Mouse (Mus musculus) liver, embryonic 12.5 days (tissue): ENCODE results near the gene Rbpms2. TPM values are rescaled to one million over a fixed set of nuclear protein-coding genes. Genes with fewer than 3 reads are reported as not detected.

Source experiments
- ATAC-seq: fragments of 200-750 bp; cut with Nextera tagmentation; 2 replicates; pipeline ENCODE4 v1.8.0; 2017; ENCODE audit warnings: moderate number of reproducible peaks, mild to moderate bottlenecking, moderate library complexity
- H3K27ac ChIP-seq: fragments of 300-500 bp; sonication (generic); 2 replicates; pipeline ENCODE4 v1.5.1; 2016; ENCODE audit warnings: mild to moderate bottlenecking
- H3K27me3 ChIP-seq: fragments of 300-500 bp; sonication (generic); replicated peaks from 2 replicates; pipeline ENCODE4 v1.6.1; 2016; ENCODE audit warnings: mild to moderate bottlenecking, moderate library complexity
- H3K36me3 ChIP-seq: fragments of 300-500 bp; sonication (generic); 2 replicates; pipeline ENCODE4 v1.6.1; 2016; ENCODE audit warnings: mild to moderate bottlenecking, moderate library complexity
- H3K4me1 ChIP-seq: fragments of 300-500 bp; sonication (generic); 2 replicates; pipeline ENCODE4 v1.6.1; 2016
- H3K4me2 ChIP-seq: fragments of 300-500 bp; sonication (generic); 2 replicates; pipeline ENCODE4 v1.6.1; 2016; ENCODE audit warnings: mild to moderate bottlenecking, moderate library complexity
- H3K4me3 ChIP-seq: fragments of 300-500 bp; sonication (generic); 2 replicates; pipeline ENCODE4 v1.5.1; 2016; ENCODE audit warnings: mild to moderate bottlenecking, moderate library complexity
- H3K9ac ChIP-seq: fragments of 300-500 bp; sonication (generic); 2 replicates; pipeline ENCODE4 v1.6.1; 2016; ENCODE audit warnings: mild to moderate bottlenecking, moderate library complexity
- H3K9me3 ChIP-seq: fragments of 300-500 bp; sonication (generic); replicated peaks from 2 replicates; pipeline ENCODE4 v1.6.1; 2016; ENCODE audit warnings: mild to moderate bottlenecking, moderate library complexity
- WGBS: fragments of 180-500 bp; shearing (Covaris S2); methylation state at CpG from one replicate; pipeline ENCODE4 v1.1.7; 2016; ENCODE audit not compliant: insufficient replicate concordance; 5-methylcytosine and 5-hydroxymethylcytosine counted together
- polyA plus RNA-seq: library from polyadenylated mRNA; unstranded; fragments of >200 nt; fragmentation: Nextera tagmentation; extraction: Ambion mirVana; gene quantifications from 2 replicates; pipeline ENCODE4 v1.2.1, GENCODE M21; 2016

Rbpms2 gene
- polyA plus RNA-seq, 1 experiment from 2014 or later: 19.3 TPM

- Histone ChIP-seq H3K27me3 (no peaks in the 10 kb centered on the region), H3K4me2 (no peak overlapping the region), H3K9me3 (no peaks in the 10 kb centered on the region), H3K4me1 (no peaks in the 10 kb centered on the region), H3K27ac (no peak overlapping the region), H3K4me3 (no peak overlapping the region), H3K9ac (no peak overlapping the region), H3K36me3 (peaks cover 66% of the 10 kb centered on the region)
- WGBS: 88% methylated on average over 24 of the region's 24 CpGs
- ATAC-seq: no peak
Observed at GRCm38 (mm10) chr9:65703926-65704595, 74.6 kb downstream of the Rbpms2 start.

Other genes starting within 250 kb of the Rbpms2 start
- gene Kbtbd13, start 238.0 kb upstream of the Rbpms2 start, polyA plus RNA-seq: 0.21 and 0.26 TPM in 2 replicates
- gene Rasl12, start 231.1 kb upstream of the Rbpms2 start, polyA plus RNA-seq: 0.35 and 0.45 TPM in 2 replicates
- 0.32 TPM in 1 of 2 replicates, not detected in the other for gene Slc51b, start 206.7 kb upstream of the Rbpms2 start, polyA plus RNA-seq
- gene Mtfmt, start 193.9 kb upstream of the Rbpms2 start, polyA plus RNA-seq: 11.7 and 12.9 TPM in 2 replicates
- gene Spg21, start 168.7 kb upstream of the Rbpms2 start, polyA plus RNA-seq: 29.9 and 31.1 TPM in 2 replicates
- gene Ankdd1a, start 109.5 kb upstream of the Rbpms2 start, polyA plus RNA-seq: not detected in 2 replicates
- gene Plekho2, start 49.6 kb upstream of the Rbpms2 start, polyA plus RNA-seq: 37.2 and 39.1 TPM in 2 replicates
- gene Pif1, start 42.5 kb upstream of the Rbpms2 start, polyA plus RNA-seq: 16.1 and 17.4 TPM in 2 replicates
- 70.3 and 71.0 TPM in 2 replicates for gene Oaz2, start 38.4 kb downstream of the Rbpms2 start, polyA plus RNA-seq
- gene Zfp609, start 197.9 kb downstream of the Rbpms2 start, polyA plus RNA-seq: 3.3 and 3.8 TPM in 2 replicates